Mouse (Mus musculus) left cerebral cortex, adult 11 months (tissue): ENCODE measurements at regions not wholly inside any gene's neighbourhood (a gene's known extent, or its start where the extent isn't known, plus 50 kb on each side); places are given as distances from the start of the nearest gene placed in this dataset.

Source experiments
- DNase-seq: peaks from one replicate; pipeline ENCODE4 v3.0.0; 2022; ENCODE audit warnings: low spot score

DNA sequence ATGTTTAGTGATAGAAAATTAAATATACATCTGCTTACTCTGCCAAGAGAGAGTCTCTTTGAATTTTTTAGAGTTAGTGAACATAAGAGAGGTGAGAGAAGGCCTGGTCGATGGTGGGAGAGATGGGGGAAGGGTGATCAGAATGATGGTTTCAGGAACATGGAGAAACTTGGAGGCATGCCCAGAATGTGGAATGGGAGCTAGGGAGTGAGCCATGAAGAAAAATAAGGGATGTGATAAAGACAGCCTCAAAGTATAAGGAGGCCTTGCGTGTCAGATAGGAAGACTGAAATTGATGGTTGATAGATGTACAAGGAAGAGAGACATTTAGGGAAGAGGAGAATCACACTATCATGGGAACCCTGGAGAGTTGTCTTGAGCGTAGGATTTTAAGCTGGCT lies 354.6 kb downstream of the Osr1 start:
- no peak for DNase-seq

DNA sequence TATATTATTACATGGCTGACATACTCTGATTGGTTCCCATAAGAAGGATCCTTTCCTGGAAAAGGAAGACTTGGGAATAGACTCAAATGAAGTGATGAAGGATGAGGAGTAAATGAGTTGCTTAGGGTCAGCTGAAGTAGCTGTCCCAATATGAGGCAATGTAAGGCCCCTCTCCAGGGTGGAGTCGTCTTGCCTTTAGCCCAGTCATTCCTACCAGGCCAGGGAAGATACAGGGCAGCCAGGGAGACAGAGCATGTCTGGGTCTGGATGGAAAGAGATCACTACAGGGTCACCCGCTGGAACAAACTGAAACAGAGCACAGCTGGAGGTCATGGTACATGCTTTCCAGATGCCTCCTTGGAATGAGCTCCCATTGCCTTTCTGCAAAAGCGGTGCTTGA lies 364.2 kb downstream of the Osr1 start:
- no peak for DNase-seq

DNA sequence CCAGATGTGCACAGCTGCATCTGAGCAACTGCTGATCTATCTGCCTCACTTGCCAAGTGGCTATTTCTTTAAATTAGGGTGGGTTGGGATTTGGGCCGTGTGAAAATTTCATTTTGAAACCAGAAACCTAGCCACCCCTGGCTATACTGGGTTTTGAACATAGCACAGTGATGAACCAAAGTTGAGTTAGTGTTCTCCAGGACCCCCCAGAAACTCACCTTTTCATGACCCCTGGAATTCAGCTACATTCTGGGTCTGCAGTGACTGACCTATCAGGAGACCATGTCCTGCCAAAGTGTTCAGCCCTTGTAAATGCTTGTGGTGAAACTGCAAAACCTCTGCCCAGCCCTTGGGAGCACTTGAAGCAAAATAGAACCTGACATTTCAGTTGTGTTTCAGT lies 371.4 kb downstream of the Osr1 start:
- no peak for DNase-seq

DNA sequence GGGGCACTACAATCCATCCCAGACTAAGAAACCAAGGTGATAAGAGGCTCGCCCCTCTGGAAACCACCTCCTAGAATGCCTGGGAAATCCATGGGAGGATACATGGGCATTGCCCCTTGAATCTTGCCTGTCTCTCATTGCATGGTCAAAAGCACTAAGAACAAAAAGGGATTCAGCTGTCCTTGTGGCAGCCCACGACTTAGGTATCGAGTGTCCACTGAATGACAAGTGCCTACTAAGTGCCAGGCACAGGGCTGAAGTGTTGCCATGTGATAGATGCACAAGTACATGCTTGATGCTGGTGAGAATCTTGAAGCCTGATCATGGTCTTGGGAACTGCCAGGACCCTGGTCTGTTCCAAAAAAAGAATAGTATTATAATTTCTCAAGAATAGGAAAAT lies 371.9 kb downstream of the Osr1 start:
- no peak for DNase-seq

DNA sequence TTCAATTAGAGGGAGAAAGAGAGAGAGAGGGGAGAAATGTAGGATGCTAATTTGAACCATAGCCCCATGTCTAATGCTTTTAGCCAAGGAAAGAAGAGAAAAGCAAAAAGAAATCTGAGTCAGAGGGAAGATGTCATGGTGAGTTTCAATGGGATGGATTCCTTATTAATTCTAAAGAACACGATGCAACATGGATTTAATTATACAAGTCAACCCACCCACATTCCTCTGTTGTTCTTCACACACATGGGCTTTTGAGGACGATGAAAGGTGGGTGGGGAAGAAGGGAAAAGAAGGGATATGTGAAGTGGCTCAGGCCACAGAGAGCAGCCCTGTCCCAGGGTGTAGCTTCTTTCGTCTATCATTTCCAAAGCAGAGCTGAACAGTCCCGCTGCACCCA lies 378.9 kb downstream of the Osr1 start:
- no peak for DNase-seq

DNA sequence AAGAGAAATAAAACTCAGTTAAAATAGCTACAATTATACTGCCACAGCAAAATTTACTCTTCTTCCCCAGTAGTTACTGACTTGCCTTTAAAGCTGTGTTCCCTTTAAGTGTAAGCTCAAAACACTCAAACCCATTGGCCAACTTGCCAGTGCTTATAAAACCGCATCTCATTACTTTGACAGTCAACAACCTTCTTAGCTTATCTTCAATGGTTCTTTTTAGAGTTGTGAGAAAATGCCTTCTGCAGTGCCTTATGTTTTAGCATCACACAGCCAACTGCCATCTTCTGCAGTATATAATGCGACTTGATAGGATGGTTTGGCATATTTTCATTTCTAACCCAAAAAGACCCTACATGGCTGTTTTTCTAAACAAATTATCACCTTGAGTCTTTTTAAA lies 382.5 kb downstream of the Osr1 start:
- DNase-seq: no peak

DNA sequence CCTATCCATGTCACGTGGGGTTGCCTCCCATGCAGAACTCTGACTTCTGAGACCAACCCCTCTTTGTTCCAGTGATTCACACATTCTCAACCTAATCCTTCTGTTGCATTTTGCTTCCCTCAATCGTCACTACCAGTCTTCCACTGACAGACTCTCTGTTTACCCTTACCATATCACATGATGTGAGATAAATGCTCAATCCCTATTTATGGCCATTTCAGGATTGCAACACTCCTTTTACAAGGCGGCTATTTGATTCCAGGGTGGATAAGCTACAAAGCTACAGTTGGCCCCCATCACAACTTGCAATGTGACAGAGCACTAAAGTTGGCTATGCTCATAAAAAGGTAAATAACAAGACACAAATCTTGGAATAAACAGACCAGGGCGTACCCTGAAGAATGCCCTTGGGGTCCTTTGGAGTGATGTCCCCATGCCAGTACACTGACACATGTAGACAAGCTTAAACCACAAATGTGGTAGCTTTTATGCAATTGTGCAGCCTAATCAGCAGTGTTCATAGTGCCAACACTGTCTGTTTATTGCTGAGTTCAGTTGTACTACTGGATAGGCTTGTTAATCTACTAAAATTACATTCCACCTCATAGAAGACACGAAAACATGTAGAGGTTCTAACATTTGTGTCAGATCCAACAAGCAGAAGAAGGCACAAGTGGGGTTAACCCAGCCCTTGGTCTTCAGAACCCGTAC lies 384.4 kb downstream of the Osr1 start:
- no peak for DNase-seq

DNA sequence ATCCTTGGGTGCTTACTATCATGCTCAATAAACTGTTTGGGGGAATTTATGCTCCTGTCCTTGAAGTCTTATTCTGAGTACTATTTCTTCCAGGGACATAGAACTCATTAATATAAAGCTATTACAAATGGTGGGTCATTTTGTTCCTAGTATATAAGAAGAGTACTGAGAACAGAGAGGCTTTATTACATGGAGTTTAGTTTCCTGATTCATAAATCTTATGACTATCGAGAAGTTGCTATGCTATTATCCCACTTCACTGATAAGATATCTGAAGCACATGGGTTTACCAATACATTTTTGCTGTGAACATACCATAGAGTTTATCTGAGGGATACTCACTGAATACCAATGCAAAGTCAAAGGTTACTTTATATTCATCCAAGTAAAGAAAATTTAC lies 399.5 kb downstream of the Osr1 start:
- no peak for DNase-seq

DNA sequence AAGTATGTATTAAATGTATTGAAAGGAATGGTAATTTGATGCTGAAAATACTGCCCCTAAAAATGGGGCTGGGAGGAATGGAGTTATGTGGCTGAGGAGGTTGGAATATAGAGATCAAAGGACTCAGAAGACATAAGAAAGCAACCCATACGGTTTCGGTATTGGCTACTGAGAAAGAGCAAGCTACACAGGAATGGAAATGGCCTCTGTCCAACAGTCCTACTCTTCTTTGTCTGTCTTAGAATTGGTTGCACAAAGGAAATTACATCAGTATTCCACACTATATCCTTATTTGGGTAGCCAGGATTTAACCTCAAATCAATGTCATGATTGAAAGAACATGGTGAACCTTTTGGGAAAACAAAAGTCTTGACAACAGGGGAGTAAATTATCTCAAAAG lies 399.0 kb upstream of the Nt5c1b start:
- no peak for DNase-seq

DNA sequence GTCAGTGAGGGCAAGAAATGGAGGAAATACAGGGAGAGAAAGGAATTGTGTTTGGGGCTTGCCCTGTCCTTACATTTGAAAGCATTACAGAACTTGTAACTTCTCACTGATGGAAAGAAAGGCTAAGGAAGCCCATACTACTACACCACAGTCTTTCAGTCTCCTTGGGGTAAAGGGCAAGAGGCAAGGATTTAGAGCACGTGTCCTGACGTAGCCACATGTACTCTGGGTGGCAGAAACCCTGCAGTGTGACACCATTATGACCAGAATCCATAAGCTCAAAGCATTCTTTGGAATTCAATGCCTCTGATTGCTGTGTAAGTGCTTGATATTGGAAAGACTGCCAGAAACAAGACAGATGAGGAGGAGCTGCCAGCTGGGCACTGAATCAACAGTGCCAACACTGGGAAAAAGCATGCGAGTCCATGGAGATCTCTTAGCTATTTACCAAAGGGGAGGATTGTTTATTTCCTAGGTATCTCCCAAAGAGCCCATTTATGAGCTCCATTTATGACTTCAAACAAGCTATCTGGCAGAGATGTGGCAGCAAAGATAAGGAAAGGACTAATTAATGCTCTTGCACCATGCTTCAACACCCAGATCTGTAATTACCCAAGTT lies 391.2 kb upstream of the Nt5c1b start:
- DNase-seq: no peak

DNA sequence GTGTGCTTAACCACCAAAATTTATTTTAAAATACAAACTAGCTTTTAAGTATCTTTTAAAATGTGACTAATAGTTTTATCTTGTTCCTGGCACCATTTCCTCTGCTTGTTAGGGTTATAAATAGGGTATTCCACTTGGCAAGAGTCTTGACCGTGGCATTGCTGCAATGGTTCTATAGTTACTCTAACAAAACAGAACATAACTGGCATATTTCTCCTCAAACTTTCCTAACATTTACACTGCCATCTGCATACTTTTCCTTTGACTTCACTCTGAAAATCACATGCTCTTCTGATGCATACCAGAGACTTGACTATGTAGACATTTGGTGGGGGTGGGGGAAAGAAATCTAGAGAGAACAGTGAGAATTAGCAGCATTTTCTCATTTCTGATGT lies 390.7 kb upstream of the Nt5c1b start:
- no peak for DNase-seq

DNA sequence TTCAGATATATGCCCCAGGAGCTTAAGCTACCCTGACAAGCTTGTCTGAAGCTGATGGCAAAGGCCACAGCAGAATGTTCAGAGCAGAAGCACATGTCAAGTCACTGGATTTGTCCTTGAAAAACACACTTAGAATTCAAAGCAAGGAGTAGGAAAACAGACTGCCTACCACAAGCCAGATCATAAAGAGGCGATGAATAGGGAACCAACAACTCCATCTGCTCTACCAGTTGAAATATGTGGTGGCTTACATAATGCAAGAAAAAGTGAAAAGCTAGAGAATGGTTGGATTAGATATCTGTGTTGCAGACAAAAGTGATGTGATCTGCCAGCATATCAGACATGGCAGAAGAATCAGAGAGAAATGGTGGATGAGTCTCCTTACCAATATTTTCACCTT lies 378.5 kb upstream of the Nt5c1b start:
- no peak for DNase-seq

DNA sequence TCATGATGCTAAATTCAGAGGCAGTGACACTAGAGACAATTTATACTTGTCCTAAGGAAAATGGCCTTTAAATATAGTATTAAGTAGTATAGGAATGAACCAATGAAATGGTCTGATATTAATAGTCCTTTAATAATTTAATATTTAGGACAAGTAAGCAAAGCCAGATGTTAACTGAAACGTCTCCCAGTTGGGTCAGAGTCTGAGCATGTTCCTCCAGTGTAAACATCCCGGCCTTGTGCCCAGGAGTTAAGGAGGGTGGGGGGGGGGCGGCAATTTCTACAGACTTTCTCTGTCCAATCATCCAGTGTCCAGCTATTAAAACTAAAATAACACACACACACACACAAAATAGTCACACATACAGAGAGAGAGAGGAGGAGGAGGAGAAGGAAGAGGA lies 374.1 kb upstream of the Nt5c1b start:
- DNase-seq: no peak

DNA sequence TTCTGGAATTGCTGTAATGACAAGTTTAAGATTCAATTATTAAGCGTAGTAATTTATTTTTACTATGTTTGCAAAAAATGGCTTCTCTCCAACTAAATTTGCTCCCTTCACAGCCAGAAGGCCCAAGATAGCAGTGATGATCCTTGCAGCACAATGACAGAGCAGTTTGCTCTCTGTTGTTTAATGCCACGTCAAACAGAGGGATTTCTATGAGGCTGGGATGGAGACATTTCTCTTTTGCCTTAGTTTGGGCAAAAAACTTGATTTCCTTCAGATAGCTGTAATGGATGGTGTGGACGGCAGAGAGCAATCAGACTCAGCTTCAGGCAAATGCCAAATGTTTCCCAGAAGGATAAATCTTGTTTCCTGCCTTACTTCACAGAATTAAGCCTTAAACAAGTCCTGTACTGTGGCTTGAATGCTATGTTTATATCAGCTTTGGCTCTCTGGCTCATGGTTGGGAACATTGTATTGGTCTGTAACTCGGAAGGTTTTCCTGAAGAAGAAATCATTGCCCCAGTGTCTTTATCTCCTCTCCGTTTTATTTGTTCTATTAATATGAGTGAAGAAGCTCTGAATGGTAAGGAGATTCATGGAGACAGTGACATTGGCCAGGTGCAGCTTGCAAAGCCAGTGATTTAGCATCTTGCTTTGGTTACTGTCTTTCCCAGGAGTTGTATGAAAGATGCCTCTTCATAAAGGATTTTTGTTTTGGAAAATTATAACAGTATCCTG lies 373.2 kb upstream of the Nt5c1b start:
- DNase-seq: no peak

DNA sequence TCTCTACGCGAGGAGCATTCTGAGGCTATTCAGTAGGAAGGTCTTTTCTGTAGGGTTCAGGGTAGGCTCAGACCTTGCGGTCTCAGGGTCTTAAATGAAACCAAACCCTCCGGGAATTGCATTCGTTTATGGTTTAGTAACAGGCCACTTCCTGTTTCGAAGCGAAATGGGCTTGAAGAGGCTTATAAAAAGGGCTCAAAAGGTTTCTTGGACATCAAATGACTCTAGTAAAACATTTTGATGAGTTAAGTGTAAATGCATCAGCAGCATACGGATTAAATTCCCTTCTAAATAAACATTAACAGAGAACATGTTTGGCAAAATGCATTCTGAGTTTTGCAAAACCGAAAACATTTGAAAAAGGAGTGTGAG lies 372.6 kb upstream of the Nt5c1b start:
- no peak for DNase-seq

DNA sequence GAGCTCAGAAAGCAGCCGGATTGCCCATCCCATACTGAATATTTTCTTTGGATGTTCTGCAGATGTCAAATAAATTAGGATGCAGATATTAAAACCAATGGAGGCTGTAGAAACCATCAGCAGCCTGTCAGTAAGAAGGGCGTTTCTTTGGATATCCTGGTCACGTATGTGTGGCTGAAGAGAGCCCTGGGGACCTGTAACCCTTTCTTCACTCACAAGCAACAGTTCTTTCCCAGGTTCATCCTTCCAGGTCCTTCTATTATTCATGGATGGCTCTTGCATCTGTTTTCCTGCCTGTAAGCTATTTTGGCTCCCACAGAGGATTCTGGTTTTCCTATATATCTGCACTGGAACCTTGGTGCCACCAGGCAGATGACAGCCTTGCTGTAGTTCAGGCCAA lies 372.2 kb upstream of the Nt5c1b start:
- no peak for DNase-seq

DNA sequence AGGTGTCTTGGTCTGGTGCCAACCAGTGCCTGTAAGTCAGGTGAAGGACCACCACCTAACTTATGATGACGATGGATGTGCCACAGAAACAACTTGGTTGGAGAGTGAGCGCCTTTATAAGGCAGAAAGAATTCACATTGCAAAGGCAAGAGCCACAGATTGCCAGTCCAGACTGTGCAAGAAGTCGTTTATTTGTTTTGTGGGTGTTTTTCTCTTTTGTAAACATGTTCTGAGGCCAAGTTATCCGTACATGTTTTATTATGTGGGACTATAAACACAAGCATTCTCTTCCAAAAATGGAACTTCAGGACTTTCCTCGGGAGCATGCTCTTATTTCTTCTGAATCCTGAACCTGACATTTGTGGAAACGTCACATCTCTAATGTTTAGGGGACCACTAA lies 369.8 kb upstream of the Nt5c1b start:
- no peak for DNase-seq

DNA sequence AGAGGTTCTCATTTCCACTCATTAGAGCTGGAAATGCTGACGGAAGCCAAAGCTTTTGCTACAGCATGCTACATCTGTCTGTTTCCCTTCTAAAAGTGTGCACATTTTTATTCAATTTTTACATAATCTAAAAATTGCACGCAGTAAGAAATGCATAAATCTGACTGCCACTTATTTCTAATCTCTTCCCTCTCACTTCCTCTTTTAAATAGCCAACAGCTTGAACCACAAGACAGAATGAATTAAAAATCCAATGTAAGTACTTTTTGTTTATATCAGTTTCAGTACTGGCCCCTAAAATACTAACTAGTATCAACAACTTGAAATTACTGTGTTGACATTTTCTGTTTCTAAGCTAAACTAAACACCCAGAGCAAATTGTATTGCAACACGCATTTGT lies 361.3 kb upstream of the Nt5c1b start:
- no peak for DNase-seq

DNA sequence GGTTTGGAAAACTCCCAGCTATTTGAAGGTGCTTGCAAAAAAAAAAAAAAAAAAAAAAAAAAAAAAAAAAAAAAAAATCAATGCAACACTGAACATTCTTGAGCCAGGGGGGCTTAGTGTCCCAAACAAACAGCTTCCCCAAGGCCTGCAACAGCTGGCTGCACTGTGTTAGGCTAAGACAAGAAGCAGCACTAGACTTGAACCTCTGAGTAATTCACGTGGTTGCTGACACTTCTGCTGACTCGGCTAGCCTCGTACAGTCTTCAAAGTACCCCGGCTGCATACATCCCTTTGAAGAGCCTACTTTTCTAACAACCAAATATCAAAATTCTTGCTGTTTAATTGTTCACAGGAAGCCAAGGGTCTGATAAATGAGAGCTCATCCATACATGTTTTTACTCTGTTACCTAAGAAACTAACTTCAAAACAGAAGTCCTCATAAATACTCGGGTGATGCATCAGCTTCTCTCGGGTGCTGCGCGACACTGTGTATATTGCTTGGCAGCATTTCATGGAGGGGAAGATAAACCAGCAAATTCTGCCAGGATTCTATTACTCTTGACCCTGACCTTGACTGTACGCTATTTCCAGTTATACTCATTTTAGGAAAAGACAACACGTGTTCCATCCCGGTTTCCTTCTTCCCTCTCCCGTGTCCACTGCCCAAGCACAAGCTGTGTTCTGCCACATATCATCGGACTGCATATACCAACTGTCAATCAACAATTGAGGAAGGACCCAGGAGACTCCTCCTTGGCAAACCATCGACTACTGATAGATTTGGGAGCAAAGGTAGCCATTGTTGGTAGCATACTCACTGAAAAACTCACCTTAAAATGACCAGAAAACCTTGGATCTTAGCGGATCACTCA lies 352.8 kb upstream of the Nt5c1b start:
- DNase-seq: no peak

DNA sequence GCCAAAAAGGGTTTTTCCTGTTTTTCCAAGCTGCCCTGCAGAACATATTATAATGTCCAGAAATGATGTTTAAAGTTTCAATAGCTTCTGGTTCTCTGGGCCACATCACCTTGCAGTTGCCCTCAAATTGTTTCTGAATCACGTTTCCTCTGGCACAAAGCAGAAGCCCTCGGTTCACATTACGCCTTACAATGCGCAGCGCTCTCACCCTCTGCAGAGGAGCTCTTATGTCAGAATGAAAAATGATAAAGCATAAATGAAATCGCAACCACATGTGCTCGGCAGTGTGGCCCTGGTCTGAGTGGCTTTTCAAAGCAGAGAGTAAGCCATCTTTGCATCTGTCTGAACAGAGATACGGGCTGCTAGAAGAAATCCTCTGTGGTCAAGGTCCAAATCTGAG lies 334.3 kb upstream of the Nt5c1b start:
- DNase-seq: no peak

DNA sequence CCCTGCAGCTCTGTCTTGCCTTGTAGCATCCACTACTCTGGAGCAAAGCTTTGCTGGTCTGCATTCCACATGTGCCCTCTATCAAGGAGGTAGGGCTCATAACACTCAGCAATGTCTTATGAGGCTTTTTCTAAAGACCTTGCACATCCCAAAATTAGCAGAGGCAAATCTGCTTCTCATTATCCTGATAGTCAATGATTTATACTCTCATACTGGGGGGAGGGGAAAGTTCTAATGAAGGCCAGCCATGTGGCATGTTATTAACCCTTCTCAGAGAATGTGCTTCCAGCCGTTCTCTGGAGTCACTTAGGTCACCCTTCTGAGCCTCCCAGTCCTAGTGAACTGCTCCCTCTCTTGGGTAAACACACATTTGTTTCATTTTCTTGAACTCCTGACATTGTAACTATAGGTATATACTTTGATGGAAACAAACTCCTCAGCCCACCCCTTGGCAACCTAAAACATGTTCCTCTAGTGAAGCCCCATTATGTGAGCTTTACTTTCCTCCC lies 307.7 kb upstream of the Nt5c1b start:
- no peak for DNase-seq

DNA sequence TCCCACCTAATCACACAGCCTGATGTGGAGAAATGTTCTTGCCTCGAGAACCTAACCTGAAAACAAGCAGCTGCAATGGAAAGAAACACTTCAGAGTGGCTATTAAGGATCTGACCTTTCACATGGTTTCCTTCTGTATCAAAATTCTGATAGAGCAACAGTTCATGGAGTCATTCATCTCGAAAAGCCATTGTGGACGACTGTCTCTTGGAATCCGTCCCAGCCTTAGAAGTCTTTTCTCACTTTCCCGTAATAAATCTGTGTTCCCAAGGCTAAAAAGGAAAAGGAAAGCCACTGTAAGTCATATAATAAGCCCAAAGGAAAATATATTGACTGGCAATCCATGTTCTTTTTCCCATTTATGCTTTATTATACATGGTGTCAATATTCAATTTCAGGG lies 291.4 kb upstream of the Nt5c1b start:
- DNase-seq: no peak

DNA sequence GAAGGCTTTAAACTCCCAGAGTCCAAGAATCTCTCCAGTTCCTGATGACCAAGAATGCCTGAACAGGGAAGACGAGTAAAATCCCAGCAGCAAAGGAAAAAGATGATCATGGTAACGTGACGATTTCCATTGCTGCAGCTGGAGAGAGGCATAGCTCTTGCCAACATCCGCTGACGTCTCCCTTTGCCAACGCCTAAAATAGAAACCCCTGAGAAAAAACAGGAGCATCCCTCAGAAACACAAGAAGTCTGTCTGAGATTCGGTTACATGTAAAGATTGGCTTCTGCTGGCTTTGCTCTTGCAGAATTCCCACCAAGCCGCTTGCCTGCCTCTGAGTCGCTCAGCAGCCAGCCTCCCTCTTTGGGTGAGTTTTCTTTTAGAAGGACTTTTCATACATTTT lies 290.3 kb upstream of the Nt5c1b start:
- DNase-seq: peak; percentile 6
